Mouse (Mus musculus): ENCODE results near the gene Crabp1. TPM values are rescaled to one million over a fixed set of nuclear protein-coding genes. Genes with fewer than 3 reads are reported as not detected.

Crabp1 gene
- polyA plus RNA-seq, 1 experiment from 2014 or later: 6.5 TPM

- Histone ChIP-seq H3K4me2 (ENCODE audit: low read depth, low read length) (no peak overlapping the region), H3K27me3 (ENCODE audit: control insufficient read depth, insufficient read depth, low read length) (0 out of 2 replicates have a peak, but pooled peaks cover 7% of the 10 kb centered on the region), H3K4me1 (ENCODE audit: control insufficient read depth, insufficient read depth, low read length) (no peaks in the 10 kb centered on the region), H3K36me3 (ENCODE audit: control insufficient read depth, insufficient read depth) (no peaks in the 10 kb centered on the region), H3K4me3 (ENCODE audit: low read length) (no peak overlapping the region), H3K9ac (ENCODE audit: low read length) (no peak overlapping the region), H3K9me3 (replicated peaks; ENCODE audit: control insufficient read depth, low read length) (no peaks in the 10 kb centered on the region), H3K27ac (ENCODE audit: low read length) (no peak overlapping the region)
- 51% methylated on average over 5 of the region's 5 CpGs for WGBS
- no peak; the same call in 1 of the 2 replicates for ATAC-seq (replicated peaks; ENCODE audit: extremely low read depth, insufficient read depth, low FRiP score)
Measured at GRCm38 (mm10) chr9:54821442-54822100, 57.0 kb downstream of the Crabp1 start.

Other genes starting within 250 kb of the Crabp1 start
- gene Sh2d7, start 225.8 kb upstream of the Crabp1 start, polyA plus RNA-seq (2015; fragmentation: Nextera tagmentation; extraction: Ambion mirVana): not detected in 2 replicates
- gene Cib2, start 204.5 kb upstream of the Crabp1 start, polyA plus RNA-seq (2015; fragmentation: Nextera tagmentation; extraction: Ambion mirVana): 4.8 and 5.1 TPM in 2 replicates
- 529 and 574 TPM in 2 replicates for gene Idh3a, start 178.4 kb upstream of the Crabp1 start, polyA plus RNA-seq (2015; fragmentation: Nextera tagmentation; extraction: Ambion mirVana)
- 0.10 and 0.13 TPM in 2 replicates for gene Acsbg1, start 102.9 kb upstream of the Crabp1 start, polyA plus RNA-seq (2015; fragmentation: Nextera tagmentation; extraction: Ambion mirVana)
- 30.1 and 30.2 TPM in 2 replicates for gene Dnaja4, start 65.9 kb upstream of the Crabp1 start, polyA plus RNA-seq (2015; fragmentation: Nextera tagmentation; extraction: Ambion mirVana)
- gene Wdr61, start 30.2 kb upstream of the Crabp1 start, polyA plus RNA-seq (2015; fragmentation: Nextera tagmentation; extraction: Ambion mirVana): 90.3 and 101 TPM in 2 replicates
- gene Ireb2, start 99.0 kb downstream of the Crabp1 start, polyA plus RNA-seq (2015; fragmentation: Nextera tagmentation; extraction: Ambion mirVana): 19.2 and 20.4 TPM in 2 replicates
- gene Hykk, start 152.5 kb downstream of the Crabp1 start, polyA plus RNA-seq (2015; fragmentation: Nextera tagmentation; extraction: Ambion mirVana): 1.7 and 2.1 TPM in 2 replicates
- gene Psma4, start 186.0 kb downstream of the Crabp1 start, polyA plus RNA-seq (2015; fragmentation: Nextera tagmentation; extraction: Ambion mirVana): 214 and 239 TPM in 2 replicates
- gene AY074887, start 186.2 kb downstream of the Crabp1 start, polyA plus RNA-seq (2015; fragmentation: Nextera tagmentation; extraction: Ambion mirVana): 0.83 and 0.87 TPM in 2 replicates
- gene Chrna5, start 216.1 kb downstream of the Crabp1 start, polyA plus RNA-seq (2015; fragmentation: Nextera tagmentation; extraction: Ambion mirVana): 0.09 TPM in 1 of 2 replicates, not detected in the other

Measured in heart, embryonic 16.5 days (tissue).